Mouse (Mus musculus) hindbrain, postnatal 0 days (tissue): ENCODE measurements at regions not wholly inside any gene's neighbourhood (a gene's known extent, or its start where the extent isn't known, plus 50 kb on each side); places are given as distances from the start of the nearest gene placed in this dataset.
A peak's percentile ranks its signal among the peaks of the same experiment; 100 is the strongest.

ENCODE experiments used
- ATAC-seq: fragments of 200-750 bp; cut with Nextera tagmentation; 2 replicates; pipeline ENCODE4 v1.8.0; 2017; ENCODE audit warnings: mild to moderate bottlenecking, moderate TSS enrichment, moderate library complexity
- DNase-seq: peaks from one replicate; pipeline ENCODE4 v3.0.0-alpha.2; 2015; ENCODE audit warnings: low spot score
- H3K27ac ChIP-seq: fragments of 300-500 bp; sonication (generic); 2 replicates; pipeline ENCODE4 v1.5.1; 2014; ENCODE audit warnings: mild to moderate bottlenecking
- H3K27me3 ChIP-seq: fragments of 300-500 bp; sonication (generic); 2 replicates; pipeline ENCODE4 v1.6.1; 2014; ENCODE audit warnings: low read length, mixed read lengths; ENCODE audit not compliant: insufficient read depth
- H3K36me3 ChIP-seq: fragments of 300-500 bp; sonication (generic); 2 replicates; pipeline ENCODE4 v1.6.1; 2014; ENCODE audit warnings: low read length, mixed read lengths; ENCODE audit not compliant: insufficient read depth
- H3K4me1 ChIP-seq: fragments of 300-500 bp; sonication (generic); 2 replicates; pipeline ENCODE4 v1.6.1; 2014; ENCODE audit warnings: antibody characterized with exemption, low read length, mixed read lengths; ENCODE audit not compliant: insufficient read depth
- H3K4me2 ChIP-seq: fragments of 300-500 bp; sonication (generic); 2 replicates; pipeline ENCODE4 v1.6.1; 2014; ENCODE audit warnings: low read depth, mild to moderate bottlenecking, low read length, moderate library complexity, mixed read lengths
- H3K4me3 ChIP-seq: fragments of 300-500 bp; sonication (generic); 2 replicates; pipeline ENCODE4 v1.5.1; 2014; ENCODE audit warnings: low read length
- H3K9ac ChIP-seq: fragments of 300-500 bp; sonication (generic); replicated peaks from 2 replicates; pipeline ENCODE4 v1.6.1; 2014; ENCODE audit warnings: mild to moderate bottlenecking, low read length, moderate library complexity, mixed read lengths
- H3K9me3 ChIP-seq: fragments of 300-500 bp; sonication (generic); 2 replicates; pipeline ENCODE4 v1.6.1; 2016; ENCODE audit warnings: low read length, mixed read lengths
- CTCF ChIP-seq: IDR thresholded peaks from 2 replicates; pipeline ENCODE4 v1.5.1; 2016; ENCODE audit warnings: antibody characterized with exemption, control low read depth, low read depth
- WGBS: fragments of 180-500 bp; shearing (Covaris S2); extraction: QIAGEN DNeasy Blood & Tissue Kit; methylation state at CpG from one replicate; pipeline ENCODE4 v1.1.7; 2014; 5-methylcytosine and 5-hydroxymethylcytosine counted together

DNA sequence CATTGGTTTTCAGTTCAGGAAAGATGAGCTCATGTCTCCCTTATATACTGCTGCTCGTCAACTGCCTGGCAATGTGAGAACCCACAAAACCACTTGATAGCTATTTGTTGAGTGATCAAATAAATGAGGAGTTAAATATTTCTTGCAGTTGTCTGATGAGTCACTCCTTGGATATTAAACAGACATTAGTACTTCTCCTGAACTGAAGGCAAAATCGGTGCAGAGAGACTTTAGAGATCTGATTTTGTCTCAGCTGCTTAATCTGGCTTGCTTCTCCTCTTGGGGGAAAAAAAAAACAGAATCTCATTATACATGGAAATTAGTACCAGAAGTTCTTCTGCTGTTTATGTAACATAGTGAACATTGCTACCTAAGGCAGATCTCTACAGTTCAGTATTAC lies 775.7 kb downstream of the Galc start:
- 47% methylated on average over 2 of the region's 2 CpGs for WGBS
- H3K27me3 ChIP-seq, result no peaks in the 10 kb centered on the region
- H3K4me2 ChIP-seq, result no peak overlapping the region
- DNase-seq (no peak), ATAC-seq (no peak)
- no peaks in the 10 kb centered on the region for H3K4me1 ChIP-seq
- H3K36me3 ChIP-seq, result no peaks in the 10 kb centered on the region
- H3K9ac ChIP-seq, result no peak overlapping the region
- H3K9me3 ChIP-seq, result no peaks in the 10 kb centered on the region
- H3K27ac ChIP-seq, result no peak overlapping the region
- TF ChIP-seq CTCF, result no peak
- H3K4me3 ChIP-seq, result no peak overlapping the region

DNA sequence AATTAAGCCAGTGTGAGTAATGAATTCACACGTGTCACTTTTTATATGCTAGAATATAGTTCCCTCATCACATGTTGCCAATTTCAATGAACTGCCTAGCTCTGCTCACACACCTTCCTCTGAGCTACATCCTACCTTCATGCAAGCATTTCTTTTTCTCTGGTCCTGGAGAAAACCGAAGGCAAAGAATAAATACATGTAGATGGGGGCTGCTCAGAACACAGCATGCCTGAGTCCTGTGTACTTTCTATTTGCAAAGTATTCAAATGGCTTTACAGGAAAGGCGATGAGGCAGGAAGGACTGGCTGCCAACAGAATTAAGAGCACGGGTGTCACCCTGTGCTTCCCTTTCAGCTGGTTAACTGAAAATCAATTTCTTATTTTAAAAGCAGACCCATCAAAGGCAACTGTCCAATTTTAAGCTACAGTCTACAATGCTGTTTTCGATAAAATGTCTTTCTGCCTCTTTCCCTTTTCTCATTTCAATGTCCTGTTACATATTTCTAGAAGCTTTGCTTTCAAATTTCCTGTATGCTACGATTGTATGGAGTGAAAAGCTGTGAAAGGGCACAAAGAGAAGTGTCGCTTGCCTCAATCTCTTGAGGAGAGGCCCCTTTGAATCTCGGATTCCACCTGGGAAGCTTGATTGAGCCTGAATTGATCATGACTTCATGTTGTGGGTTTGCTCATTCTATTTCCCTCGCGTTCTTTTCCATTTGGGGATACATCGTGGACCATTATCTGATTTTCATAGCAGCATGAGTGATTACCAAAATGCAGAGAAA lies 782.6 kb downstream of the Galc start:
- no peaks in the 10 kb centered on the region for H3K9me3 ChIP-seq
- peak overlapping the region; percentile 36 for H3K4me2 ChIP-seq
- no peaks in the 10 kb centered on the region for H3K36me3 ChIP-seq
- ATAC-seq (no peak), DNase-seq (peak; percentile 17)
- no peak for TF ChIP-seq CTCF
- H3K27ac ChIP-seq, result peak overlapping the region; percentile 27; the same call in 1 of the 2 replicates
- H3K4me1 ChIP-seq, result no peaks in the 10 kb centered on the region
- H3K4me3 ChIP-seq, result no peak overlapping the region
- 17% methylated on average over 11 of the region's 11 CpGs for WGBS
- H3K9ac ChIP-seq, result no peak overlapping the region
- no peaks in the 10 kb centered on the region for H3K27me3 ChIP-seq

DNA sequence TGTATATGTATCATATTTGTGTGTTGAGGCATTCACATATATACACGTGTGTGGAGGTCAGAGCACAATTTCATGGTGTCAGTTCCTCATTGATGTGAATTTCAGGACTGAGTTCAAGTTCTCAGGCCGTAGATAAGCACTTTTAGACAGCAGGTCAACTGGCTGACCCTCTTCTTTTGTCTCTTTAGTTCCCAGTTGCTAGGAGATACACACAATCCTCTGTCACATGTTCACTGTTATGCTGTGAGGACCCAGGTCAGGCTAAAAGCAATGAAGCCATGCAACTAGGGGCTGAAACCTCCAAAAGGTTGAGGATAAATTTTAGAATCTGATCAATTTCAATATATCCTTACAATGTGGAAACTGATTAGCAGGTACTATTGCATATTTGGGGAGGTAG lies 783.5 kb downstream of the Galc start:
- Histone ChIP-seq H3K4me2 (no peak overlapping the region), H3K9me3 (no peaks in the 10 kb centered on the region), H3K27ac (no peak overlapping the region), H3K27me3 (no peaks in the 10 kb centered on the region), H3K9ac (no peak overlapping the region), H3K4me3 (no peak overlapping the region), H3K4me1 (no peaks in the 10 kb centered on the region), H3K36me3 (no peaks in the 10 kb centered on the region)
- ATAC-seq (no peak), DNase-seq (no peak)
- WGBS, result 36% methylated on average over 2 of the region's 2 CpGs
- no peak for TF ChIP-seq CTCF

DNA sequence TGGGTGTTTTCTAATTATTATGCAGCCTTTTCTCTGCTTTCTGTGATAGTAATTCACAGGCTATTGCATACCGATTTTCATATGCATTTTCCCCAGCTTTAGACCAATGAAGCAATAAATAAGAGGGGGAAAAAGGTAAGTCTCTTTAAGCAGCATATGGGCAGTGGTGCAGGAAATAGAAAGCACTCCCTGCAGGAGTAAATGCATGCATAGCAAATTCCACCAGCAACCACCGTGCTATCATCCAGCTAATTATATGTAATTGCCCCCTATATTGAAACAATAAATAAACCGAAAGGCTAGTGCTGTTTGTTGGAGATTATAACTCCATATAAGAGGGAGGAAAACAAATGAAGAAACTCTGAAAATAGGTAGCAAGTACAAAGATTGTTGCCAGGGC lies 790.1 kb downstream of the Galc start:
- Histone ChIP-seq H3K27me3 (no peaks in the 10 kb centered on the region), H3K4me3 (no peak overlapping the region), H3K9me3 (no peaks in the 10 kb centered on the region), H3K36me3 (no peaks in the 10 kb centered on the region), H3K4me1 (no peaks in the 10 kb centered on the region), H3K4me2 (no peak overlapping the region), H3K9ac (no peak overlapping the region), H3K27ac (no peak overlapping the region)
- no peak for TF ChIP-seq CTCF
- ATAC-seq (no peak), DNase-seq (no peak)
- WGBS, result 59% methylated on average over 3 of the region's 3 CpGs

DNA sequence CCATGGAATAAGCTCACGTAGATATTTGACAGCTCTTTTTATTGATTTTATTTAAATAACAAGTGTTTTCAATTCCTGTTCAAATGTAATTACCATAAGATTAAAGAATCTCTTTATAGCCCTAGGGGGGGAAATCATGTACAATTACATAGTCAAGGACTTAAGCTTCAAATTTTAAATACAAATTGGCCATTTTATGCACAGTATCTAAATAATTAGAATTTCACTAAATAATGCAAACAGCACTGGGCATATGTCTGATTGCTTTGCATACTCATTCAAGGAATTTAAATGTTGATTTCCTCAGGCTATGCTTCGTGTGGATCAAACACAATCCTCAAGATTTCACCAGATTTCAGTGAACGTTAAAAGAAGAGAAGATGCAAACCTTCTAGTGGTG lies 823.1 kb downstream of the Galc start:
- Histone ChIP-seq H3K36me3 (no peaks in the 10 kb centered on the region), H3K9me3 (no peaks in the 10 kb centered on the region), H3K9ac (no peak overlapping the region), H3K27ac (no peak overlapping the region), H3K27me3 (no peaks in the 10 kb centered on the region), H3K4me1 (no peaks in the 10 kb centered on the region), H3K4me3 (no peak overlapping the region), H3K4me2 (no peak overlapping the region)
- no peak for DNase-seq
- no peak for ATAC-seq
- TF ChIP-seq CTCF, result no peak
- 68% methylated on average over 3 of the region's 3 CpGs for WGBS

DNA sequence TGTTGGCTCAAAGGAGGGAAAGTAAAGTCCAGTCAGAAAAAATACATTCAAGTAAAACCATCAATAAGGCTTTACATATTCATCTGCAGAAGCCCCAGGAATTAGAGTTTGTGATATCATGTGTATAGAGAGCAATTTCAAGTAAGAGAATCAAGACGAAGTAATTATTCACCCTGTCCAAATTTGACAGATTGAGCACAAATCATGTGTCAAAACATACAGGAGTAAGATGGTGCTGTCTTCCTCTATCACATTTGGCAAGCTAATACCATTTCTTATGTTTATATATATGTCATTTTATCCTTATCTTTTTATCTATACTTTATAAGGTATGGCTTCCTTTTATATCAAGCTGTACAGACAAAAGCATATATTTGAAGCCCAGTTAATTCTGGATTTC lies 825.2 kb downstream of the Galc start:
- ATAC-seq (no peak), DNase-seq (no peak)
- no peaks in the 10 kb centered on the region for H3K27me3 ChIP-seq
- TF ChIP-seq CTCF, result no peak
- H3K4me1 ChIP-seq, result no peaks in the 10 kb centered on the region
- no peak overlapping the region for H3K27ac ChIP-seq
- no peak overlapping the region for H3K4me3 ChIP-seq
- 67% methylated on average over 1 of the region's 1 CpGs for WGBS
- no peaks in the 10 kb centered on the region for H3K36me3 ChIP-seq
- H3K4me2 ChIP-seq, result no peak overlapping the region
- no peak overlapping the region for H3K9ac ChIP-seq
- H3K9me3 ChIP-seq, result no peaks in the 10 kb centered on the region

DNA sequence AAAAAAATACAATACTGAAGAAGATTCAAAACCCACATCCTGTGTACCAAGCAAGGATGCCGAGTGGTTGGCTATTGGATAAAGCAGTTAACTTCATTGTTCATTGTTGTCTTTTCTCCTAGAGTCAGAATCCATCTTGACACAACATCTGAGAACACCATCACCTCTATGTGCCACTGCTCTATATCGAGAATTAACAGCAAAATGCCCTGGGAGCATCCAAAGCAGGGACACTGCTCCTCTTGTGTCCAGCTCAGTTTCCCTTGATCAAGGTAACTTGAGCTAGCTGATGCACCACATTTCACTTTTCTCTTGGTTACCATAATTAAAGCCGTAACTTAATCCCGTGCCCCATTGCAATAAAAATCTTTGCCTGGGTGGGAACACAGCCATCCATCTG lies 826.6 kb downstream of the Galc start:
- Histone ChIP-seq H3K27ac (no peak overlapping the region), H3K36me3 (no peaks in the 10 kb centered on the region), H3K4me1 (no peaks in the 10 kb centered on the region), H3K4me3 (no peak overlapping the region), H3K27me3 (no peaks in the 10 kb centered on the region), H3K9me3 (no peaks in the 10 kb centered on the region), H3K9ac (no peak overlapping the region), H3K4me2 (no peak overlapping the region)
- DNase-seq (no peak), ATAC-seq (no peak)
- no peak for TF ChIP-seq CTCF
- 89% methylated on average over 4 of the region's 4 CpGs for WGBS
